Mouse (Mus musculus): Measurements from ENCODE around the gene Cacna1h.
A peak's percentile ranks its signal among the peaks of the same experiment; 100 is the strongest.

Cacna1h gene

GRCm38 (mm10) chr17:25433617-25434606 is at the start of gene Cacna1h:
Gene Cacna1h (minus strand): TSS chr17:25433783.
- peak; percentile 90 for DNase-seq (ENCODE audit: low spot score)

DNA sequence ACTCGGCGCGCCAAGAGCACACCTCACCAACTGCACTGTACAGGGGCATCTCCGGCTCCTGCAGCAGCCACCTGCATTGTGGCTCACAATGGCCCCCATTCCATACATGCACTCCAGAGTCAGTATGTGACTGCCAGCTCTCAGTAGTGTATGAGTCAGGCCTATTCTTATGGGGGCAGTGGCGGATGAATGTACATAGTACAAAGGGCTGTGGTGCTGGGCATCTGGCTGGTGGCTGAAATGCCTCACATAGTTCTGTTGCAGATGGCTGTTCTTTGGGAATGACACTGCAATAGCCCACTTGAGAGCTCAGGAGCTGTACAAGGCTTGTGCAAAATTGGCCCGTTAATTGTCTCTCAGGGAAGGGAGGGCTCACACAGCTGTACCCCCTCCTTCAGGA is 48.5 kb upstream of the Cacna1h start:
- DNase-seq (ENCODE audit: low spot score): no peak

- DNase-seq (ENCODE audit: low spot score): no peak
Measured at GRCm38 (mm10) chr17:25480820-25481219, 47.2 kb upstream of the Cacna1h start.

- no peak for DNase-seq (ENCODE audit: low spot score)
Measured at GRCm38 (mm10) chr17:25480152-25480551, 46.6 kb upstream of the Cacna1h start.

DNA sequence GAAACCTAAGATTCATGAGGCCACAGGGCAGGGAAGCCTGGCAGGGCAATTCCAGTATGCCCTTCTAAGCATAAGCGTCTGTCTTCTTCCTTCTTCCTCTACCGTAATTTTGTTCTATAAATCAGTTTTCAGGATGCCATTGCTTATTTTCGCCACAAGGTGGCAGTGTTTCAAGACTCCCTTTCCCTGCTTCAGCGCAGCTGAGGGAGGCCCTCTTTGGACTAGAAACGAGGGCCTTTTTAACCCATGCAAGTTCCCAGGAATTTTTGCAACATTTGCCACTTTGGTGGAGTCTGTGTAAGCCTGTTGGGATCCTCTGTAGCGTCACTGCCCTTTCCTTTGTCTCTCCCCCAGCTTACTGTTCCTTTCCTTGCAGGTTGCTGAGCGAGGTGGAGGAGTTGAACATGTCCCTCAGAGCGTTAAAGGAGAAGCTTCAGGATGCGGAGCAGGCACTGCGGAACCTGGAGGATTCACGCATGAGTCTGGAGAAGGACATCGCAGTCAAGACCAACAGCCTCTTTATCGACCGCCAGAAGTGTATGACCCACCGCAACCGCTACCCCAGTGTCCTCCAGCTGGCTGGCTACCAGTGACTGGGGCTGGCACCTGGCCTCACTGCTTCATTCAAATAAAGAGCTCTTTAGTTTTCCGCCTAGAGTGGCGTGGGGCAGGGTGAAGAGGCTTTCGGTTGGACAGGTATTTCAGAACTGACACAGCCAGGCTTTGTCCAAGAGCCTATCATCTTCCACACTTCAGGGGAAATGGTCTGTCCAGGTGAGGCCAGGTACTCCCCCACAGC is 42.6 kb upstream of the Cacna1h start:
- DNase-seq (ENCODE audit: low spot score): peak; percentile 61

DNA sequence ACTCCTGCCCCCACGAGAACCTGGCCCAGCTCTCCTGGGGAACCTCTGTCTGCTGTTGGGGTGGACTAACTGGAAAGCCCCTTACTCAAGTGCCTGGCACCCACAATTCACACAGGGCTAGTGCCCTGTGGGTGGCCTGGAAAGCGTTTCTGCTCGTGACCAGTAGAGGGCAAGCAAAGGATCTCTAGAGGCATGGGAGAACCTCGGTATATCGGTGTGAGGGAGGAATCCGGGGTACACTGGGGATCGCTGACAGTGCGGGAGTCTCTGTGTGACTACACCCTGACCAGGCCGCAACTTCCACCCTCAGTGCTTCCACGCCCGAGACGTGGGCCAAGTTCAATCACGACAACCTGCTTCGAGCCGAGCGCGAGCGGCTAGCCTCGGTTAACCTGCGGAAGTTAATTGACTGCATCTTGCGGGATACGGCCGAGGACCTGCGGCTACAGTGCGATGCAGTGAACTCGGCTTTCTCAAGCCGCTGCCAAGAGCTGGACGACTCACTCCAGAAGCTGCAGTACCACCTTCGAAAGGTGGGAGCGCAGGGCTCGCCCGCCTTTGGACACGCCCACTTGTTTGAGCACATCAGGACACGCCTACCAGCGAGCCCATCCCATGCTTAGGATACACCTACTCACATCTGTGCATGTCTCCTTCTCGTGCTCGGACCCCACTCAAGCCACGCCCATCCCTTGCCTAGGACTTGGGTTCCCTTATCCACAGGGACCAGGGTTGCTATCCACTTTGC is 40.9 kb upstream of the Cacna1h start:
- DNase-seq (ENCODE audit: low spot score): peak; percentile 83

- no peak for DNase-seq (ENCODE audit: low spot score)
Measured at GRCm38 (mm10) chr17:25472044-25472443, 38.5 kb upstream of the Cacna1h start.

DNA sequence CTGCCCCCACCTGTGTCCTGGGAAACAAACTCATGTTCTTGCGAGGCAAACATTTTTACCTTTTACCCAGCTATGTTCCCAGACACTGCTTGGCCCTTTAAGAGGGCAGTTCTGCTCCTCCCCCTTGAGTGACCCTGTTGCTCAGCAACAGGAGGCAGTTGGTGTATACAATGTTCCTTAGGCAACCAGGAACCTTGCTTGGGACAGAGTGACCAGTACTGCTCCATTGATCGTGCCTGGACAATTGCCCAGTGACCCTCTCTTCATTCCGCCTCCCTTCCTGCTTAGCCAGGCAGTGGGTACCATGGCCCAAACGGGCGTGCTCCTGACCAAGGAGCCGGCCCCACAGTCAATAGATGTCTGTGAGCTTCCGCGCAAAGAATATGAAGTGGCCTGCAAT is 37.8 kb upstream of the Cacna1h start:
- peak; percentile 56 for DNase-seq (ENCODE audit: low spot score)

DNA sequence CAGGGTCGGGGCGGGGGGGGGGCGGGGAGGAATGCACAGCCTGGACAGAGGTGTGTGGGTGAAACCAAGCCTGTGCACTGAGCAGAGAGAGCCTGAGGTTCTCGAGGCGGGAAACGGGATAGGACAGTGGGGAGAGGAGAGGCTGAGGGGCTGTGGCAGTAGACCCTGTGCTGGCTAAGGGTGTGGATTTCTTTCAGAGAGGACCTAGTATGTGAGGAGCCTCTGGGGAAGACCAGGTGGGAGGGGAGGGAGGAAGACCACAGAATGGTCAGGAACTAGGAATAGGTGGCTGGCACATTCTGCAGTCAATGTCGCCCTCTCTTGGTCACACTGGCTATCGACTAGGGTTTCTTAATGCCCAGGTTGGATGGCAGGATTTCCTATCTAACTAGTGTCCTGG is 36.2 kb upstream of the Cacna1h start:
- peak; percentile 80 for DNase-seq (ENCODE audit: low spot score)

DNA sequence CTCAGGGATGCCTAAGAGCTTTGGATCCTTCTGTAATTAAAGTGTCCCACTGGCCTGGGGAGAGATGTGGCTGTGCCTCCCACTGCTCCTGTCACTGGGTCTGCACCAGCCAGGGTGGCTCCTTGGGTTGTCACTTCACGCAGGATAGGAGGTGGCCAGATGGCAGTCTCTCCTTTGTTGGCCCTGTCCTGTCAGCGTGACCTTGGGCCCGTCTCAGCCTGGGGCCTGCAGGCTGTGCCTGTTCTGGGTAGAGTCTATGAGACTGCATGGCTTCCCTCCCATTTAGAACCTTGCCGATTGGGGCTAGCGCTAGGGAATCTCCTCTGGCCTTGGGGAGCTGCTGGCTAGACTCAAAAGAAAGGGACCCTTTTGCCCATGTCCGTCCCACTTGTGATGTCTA is 34.7 kb upstream of the Cacna1h start:
- no peak for DNase-seq (ENCODE audit: low spot score)

GRCm38 (mm10) chr17:25467781-25468180 is 34.2 kb upstream of the Cacna1h start:
- DNase-seq (ENCODE audit: low spot score): no peak

- DNase-seq (ENCODE audit: low spot score): no peak
Measured at GRCm38 (mm10) chr17:25466257-25466656, 32.7 kb upstream of the Cacna1h start.

- DNase-seq (ENCODE audit: low spot score): no peak
Measured at GRCm38 (mm10) chr17:25464091-25464490, 30.5 kb upstream of the Cacna1h start.

DNA sequence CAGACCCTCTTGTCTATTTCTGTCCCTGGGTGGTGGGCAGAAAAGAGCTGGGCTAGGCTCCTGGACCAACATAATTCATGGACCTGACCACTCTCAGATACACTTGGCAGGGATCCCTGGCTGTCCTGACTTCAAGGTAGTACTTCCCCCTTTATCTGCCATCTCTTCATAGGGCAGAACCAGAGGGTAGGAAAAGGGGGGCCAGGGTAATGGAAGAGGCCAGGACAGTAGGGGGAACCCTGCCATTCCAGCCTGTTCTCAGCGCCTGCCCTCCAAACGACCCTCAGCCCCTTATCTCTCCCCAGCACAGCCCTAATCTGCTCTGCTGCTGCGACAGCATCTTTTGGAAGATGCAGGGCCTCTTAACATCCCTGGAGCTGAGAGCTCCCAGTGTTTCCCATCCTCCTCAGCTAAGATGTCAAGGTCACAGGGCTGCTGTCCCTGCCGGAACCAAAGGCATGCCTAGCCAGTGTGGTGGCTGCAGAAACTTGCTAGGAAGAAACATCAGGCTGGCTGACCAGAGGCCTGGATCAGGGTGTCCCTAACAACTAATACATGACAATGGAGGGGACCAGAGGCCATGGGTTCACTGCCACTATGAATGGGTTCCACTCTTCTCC is 29.9 kb upstream of the Cacna1h start:
- DNase-seq (ENCODE audit: low spot score): no peak

DNA sequence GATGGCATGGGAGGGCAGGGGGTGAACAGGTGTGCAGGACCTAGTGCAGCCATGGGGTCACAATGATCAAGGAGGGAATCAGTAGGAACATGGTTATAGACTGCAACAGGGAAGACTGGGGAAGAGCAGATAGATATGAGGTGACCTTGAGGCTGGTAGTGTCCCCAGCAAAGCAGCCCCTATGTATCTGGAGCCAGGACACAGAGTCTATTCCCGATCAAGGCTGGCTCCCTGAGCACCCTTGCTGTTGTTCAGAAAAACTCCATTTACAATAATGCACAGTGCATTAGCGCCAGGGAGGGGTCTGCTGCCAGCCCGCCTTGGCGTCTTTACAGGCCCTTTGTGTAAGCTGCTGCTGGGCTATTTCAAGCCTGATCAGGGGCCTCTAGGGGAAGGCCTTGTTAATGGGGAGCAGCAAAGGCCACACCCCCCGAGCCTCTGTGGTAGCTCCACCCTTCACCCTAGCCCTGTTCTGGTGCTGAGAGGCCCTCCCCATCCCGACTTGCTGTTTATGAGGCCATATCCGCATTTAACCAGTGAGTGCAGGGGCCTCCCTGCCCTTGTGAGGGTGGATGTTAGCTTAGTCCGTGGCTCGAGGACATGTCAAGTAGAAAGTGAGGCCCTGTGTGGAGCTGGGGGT is 28.8 kb upstream of the Cacna1h start:
- no peak for DNase-seq (ENCODE audit: low spot score)

DNA sequence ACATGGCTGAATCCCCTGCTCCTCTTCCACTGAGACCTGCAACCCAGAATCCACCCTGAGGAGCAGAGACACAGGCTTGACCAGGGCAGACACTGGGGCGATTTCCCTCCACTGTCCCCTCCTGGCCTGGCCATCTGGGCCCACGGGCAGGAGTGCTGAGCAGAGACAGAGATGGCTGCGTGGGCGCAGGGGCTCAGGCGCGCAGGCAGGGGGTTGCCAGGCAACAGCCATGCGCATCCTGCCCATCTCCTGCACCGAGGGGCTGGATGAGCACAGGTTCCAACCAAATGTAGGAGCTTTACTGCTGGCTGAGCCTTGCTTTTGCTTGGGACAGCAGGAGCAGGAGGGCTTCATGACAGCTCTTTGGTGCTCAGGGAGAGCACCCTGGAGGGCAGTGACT is 23.0 kb upstream of the Cacna1h start:
- DNase-seq (ENCODE audit: low spot score): no peak

- no peak for DNase-seq (ENCODE audit: low spot score)
Measured at GRCm38 (mm10) chr17:25454272-25454671, 20.7 kb upstream of the Cacna1h start, which contains the start of gene Tekt4. Gene Tekt4 (plus strand): TSS chr17:25454615.

GRCm38 (mm10) chr17:25452246-25452965 is 18.8 kb upstream of the Cacna1h start:
- no peak for DNase-seq (ENCODE audit: low spot score)

- DNase-seq (ENCODE audit: low spot score): no peak
Measured at GRCm38 (mm10) chr17:25450329-25450728, 16.7 kb upstream of the Cacna1h start.

DNA sequence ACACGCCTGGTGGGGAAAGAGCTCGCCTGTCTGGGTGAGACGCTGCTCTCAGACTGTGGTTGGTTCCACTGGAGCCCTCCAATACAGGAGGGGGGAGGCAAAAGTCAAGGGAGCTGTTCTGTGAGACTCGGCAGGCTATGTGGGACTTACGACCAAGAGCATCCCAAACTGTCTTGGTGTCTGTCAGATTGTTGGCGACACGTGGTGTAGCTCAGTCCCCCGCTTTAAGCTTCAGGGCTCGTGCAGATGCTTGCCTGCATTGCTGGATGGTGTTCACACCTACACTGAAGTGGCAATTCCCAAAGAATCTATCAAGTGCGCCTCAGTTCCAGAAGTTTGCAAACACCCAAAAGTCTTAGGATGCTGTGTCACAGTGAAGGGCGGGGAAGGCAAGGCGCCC is 14.3 kb upstream of the Cacna1h start:
- no peak for DNase-seq (ENCODE audit: low spot score)
